Mouse (Mus musculus) ES-Bruce4 (cell line): Measurements from ENCODE around the gene Gm4767. TPM values are rescaled to one million over a fixed set of nuclear protein-coding genes. Genes with fewer than 3 reads are reported as not detected.
"Not testable (repeated sequence)": the region's sequence is repeated elsewhere in the genome, so short reads cannot be mapped to it uniquely, and the experiment has no call there.

Source experiments
- H3K27ac ChIP-seq: 2 replicates; pipeline ENCODE4 v1.5.1; 2012; ENCODE audit warnings: low read length, inconsistent platforms; ENCODE audit not compliant: insufficient read depth
- H3K27me3 ChIP-seq: 2 replicates; pipeline ENCODE4 v1.6.1; 2012; ENCODE audit warnings: mild to moderate bottlenecking, low read length, inconsistent platforms; ENCODE audit not compliant: control insufficient read depth, poor library complexity, insufficient read depth, severe bottlenecking
- H3K36me3 ChIP-seq: 2 replicates; pipeline ENCODE4 v1.6.1; 2012; ENCODE audit warnings: inconsistent platforms, mild to moderate bottlenecking, low read length, moderate library complexity; ENCODE audit not compliant: control insufficient read depth, poor library complexity, insufficient read depth, severe bottlenecking
- H3K4me1 ChIP-seq: one replicate; pipeline ENCODE4 v1.8.1; 2011; ENCODE audit warnings: low read length; ENCODE audit not compliant: control insufficient read depth, insufficient read depth
- H3K4me3 ChIP-seq: 2 replicates; pipeline ENCODE4 v1.5.1; 2011; ENCODE audit warnings: low read depth, mild to moderate bottlenecking, low read length
- H3K9ac ChIP-seq: 2 replicates; pipeline ENCODE4 v1.6.1; 2012; ENCODE audit warnings: low read depth, mild to moderate bottlenecking, inconsistent platforms; ENCODE audit not compliant: poor library complexity, severe bottlenecking
- H3K9me3 ChIP-seq: replicated peaks from 2 replicates; pipeline ENCODE4 v1.6.1; 2012; ENCODE audit warnings: mild to moderate bottlenecking, low read length, inconsistent platforms; ENCODE audit not compliant: control insufficient read depth, poor library complexity, insufficient read depth, severe bottlenecking
- polyA plus RNA-seq: library from polyadenylated mRNA; stranded (reverse); fragments of >200 nt; gene quantifications from 2 replicates; pipeline ENCODE4 v1.2.4, GENCODE M21; 2011; ENCODE audit warnings: low read depth; ENCODE audit not compliant: missing spikeins, insufficient read depth, insufficient read length

Gm4767 gene
- polyA plus RNA-seq, result 3.2 and 5.7 TPM in 2 replicates

- H3K36me3 ChIP-seq, H3K4me1 ChIP-seq, H3K9me3 ChIP-seq, H3K27ac ChIP-seq, H3K9ac ChIP-seq, H3K27me3 ChIP-seq: not testable (repeated sequence)
- peak within 1 kb of the TSS; percentile 56 for H3K4me3 ChIP-seq
These were observed at the start of gene Gm4767 for GRCm38 (mm10) chr10:81811899-81812298. Gene Gm4767, plus strand, starts transcription at chr10:81812186.

GRCm38 (mm10) chr10:81770506-81771403, 41.2 kb upstream of the Gm4767 start, which contains the start of gene Gm3055:
Gene Gm3055, minus strand, starts transcription at chr10:81771161.
- H3K9me3 ChIP-seq, H3K36me3 ChIP-seq, H3K4me3 ChIP-seq, H3K27ac ChIP-seq, H3K4me1 ChIP-seq, H3K9ac ChIP-seq, H3K27me3 ChIP-seq: not testable (repeated sequence)

GRCm38 (mm10) chr10:81771404-81771777, 40.6 kb upstream of the Gm4767 start:
- not testable (repeated sequence) for H3K27ac ChIP-seq, H3K4me1 ChIP-seq, H3K4me3 ChIP-seq, H3K27me3 ChIP-seq, H3K9me3 ChIP-seq, H3K36me3 ChIP-seq, H3K9ac ChIP-seq

- H3K27ac ChIP-seq, H3K27me3 ChIP-seq, H3K9me3 ChIP-seq, H3K9ac ChIP-seq, H3K36me3 ChIP-seq, H3K4me3 ChIP-seq, H3K4me1 ChIP-seq: not testable (repeated sequence)
These were observed 34.2 kb downstream of the Gm4767 start for GRCm38 (mm10) chr10:81846219-81846618.

- H3K4me1 ChIP-seq, H3K36me3 ChIP-seq, H3K27me3 ChIP-seq, H3K27ac ChIP-seq, H3K9ac ChIP-seq, H3K9me3 ChIP-seq: not testable (repeated sequence)
- peak within 1 kb of the TSS; percentile 42 for H3K4me3 ChIP-seq
These were observed 51.7 kb downstream of the Gm4767 start, which contains the start of gene Gm32687 for GRCm38 (mm10) chr10:81863409-81864407. Gene Gm32687, plus strand, starts transcription at chr10:81863934.

Other genes with a start within 250 kb of the Gm4767 start
- gene Tle2, start 237.6 kb upstream of the Gm4767 start, polyA plus RNA-seq, result 3.1 and 3.8 TPM in 2 replicates
- 15.0 and 18.5 TPM in 2 replicates for gene Tle6, start 211.1 kb upstream of the Gm4767 start, polyA plus RNA-seq
- 3.2 and 3.9 TPM in 2 replicates for gene BC025920, start 205.9 kb upstream of the Gm4767 start, polyA plus RNA-seq
- 15.0 and 16.6 TPM in 2 replicates for gene Sirt6, start 184.4 kb upstream of the Gm4767 start, polyA plus RNA-seq
- 14.2 and 16.1 TPM in 2 replicates for gene Ankrd24, start 183.6 kb upstream of the Gm4767 start, polyA plus RNA-seq
- gene Gm10778, start 163.1 kb upstream of the Gm4767 start, polyA plus RNA-seq, result 5.6 and 7.4 TPM in 2 replicates
- 14.0 and 17.8 TPM in 2 replicates for gene Zfp433, start 107.4 kb upstream of the Gm4767 start, polyA plus RNA-seq
- gene Gm3055, start 41.0 kb upstream of the Gm4767 start, polyA plus RNA-seq, result 8.8 and 10.0 TPM in 2 replicates
- 3.6 TPM in 1 of 2 replicates, not detected in the other for gene Gm32687, start 51.7 kb downstream of the Gm4767 start, polyA plus RNA-seq
- 1.7 and 3.4 TPM in 2 replicates for gene Zfp781, start 118.3 kb downstream of the Gm4767 start, polyA plus RNA-seq
- gene Zfp873, start 235.9 kb downstream of the Gm4767 start, polyA plus RNA-seq, result 6.3 and 7.9 TPM in 2 replicates